Mouse (Mus musculus): ENCODE measurements at regions not wholly inside any gene's neighbourhood (a gene's known extent, or its start where the extent isn't known, plus 50 kb on each side); places are given as distances from the start of the nearest gene placed in this dataset.

DNA sequence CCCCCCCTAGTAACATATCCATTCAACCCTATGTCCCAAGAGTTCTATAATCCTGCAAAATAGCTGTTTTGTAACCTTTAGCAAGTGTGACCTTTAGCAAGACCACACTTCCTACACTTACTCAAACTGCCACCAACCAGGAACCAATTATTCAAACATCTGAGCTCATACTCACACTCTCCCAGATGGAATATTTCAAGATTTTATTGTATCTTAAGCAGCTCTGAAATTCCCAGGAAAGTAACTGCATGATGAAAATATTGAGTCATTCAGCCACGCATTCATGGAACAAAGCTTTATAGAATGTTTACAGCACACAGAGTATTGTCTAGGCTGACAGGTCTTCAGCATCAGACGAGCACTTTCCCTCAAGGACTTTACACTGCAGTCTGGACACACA lies 171.9 kb downstream of the Gpam start:
- TF ChIP-seq POLR2A (IDR thresholded peaks at IDR 0.05; ENCODE audit: extremely low read depth, insufficient read depth, low read length) (no peak), CTCF (IDR thresholded peaks at IDR 0.05; ENCODE audit: low read depth, low read length) (no peak)
